Mouse (Mus musculus): ENCODE data around the gene Wdr38.
A peak's percentile ranks its signal among the peaks of the same experiment; 100 is the strongest.

DNA sequence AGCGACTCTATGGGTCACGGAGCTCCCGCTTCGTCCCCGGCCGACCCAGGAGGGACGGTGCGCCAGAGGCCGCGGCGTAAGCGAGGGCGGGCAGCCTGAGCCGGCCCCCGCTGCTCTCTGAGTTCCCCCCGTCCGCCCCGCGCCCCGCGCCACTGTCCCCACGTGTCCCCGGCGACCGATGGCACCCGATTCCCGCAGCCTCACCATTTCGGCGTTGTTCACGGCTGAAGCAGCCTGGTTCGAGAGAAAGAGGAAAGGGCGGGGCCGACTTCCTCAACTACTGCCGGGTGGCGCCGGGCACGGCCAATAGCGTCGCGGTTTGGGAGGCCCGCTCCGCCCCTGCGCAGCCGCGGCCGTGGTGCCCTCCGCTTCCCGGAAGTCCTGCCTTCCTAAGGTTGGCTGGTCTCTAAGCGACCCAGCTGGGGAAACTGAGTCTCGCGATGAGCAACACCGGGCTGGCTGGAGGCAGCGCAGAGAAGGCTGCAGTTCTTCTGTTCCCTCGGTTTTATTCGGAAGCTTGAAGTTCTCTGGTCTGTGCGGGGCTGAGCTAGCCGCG is 7.7 kb downstream of the Wdr38 start, which contains the start of gene Arpc5l:
- TF ChIP-seq POLR2A (IDR thresholded peaks at IDR 0.05; ENCODE audit: borderline replicate concordance, extremely low read depth, insufficient read depth, insufficient read length, poor library complexity, severe bottlenecking) (peak; percentile 56), CTCF (IDR thresholded peaks at IDR 0.05; ENCODE audit: borderline replicate concordance, extremely low read depth, insufficient read depth, insufficient read length) (no peak)
